Mouse (Mus musculus) hindbrain, postnatal 0 days (tissue): ENCODE results near the gene Arid5b. TPM values are rescaled to one million over a fixed set of nuclear protein-coding genes. Genes with fewer than 3 reads are reported as not detected.
A peak's percentile ranks its signal among the peaks of the same experiment; 100 is the strongest.

ENCODE experiments used
- ATAC-seq: fragments of 200-750 bp; cut with Nextera tagmentation; 2 replicates; pipeline ENCODE4 v1.8.0; 2017; ENCODE audit warnings: mild to moderate bottlenecking, moderate TSS enrichment, moderate library complexity
- DNase-seq: peaks from one replicate; pipeline ENCODE4 v3.0.0-alpha.2; 2015; ENCODE audit warnings: low spot score
- H3K27ac ChIP-seq: fragments of 300-500 bp; sonication (generic); 2 replicates; pipeline ENCODE4 v1.5.1; 2014; ENCODE audit warnings: mild to moderate bottlenecking
- H3K27me3 ChIP-seq: fragments of 300-500 bp; sonication (generic); 2 replicates; pipeline ENCODE4 v1.6.1; 2014; ENCODE audit warnings: low read length, mixed read lengths; ENCODE audit not compliant: insufficient read depth
- H3K36me3 ChIP-seq: fragments of 300-500 bp; sonication (generic); 2 replicates; pipeline ENCODE4 v1.6.1; 2014; ENCODE audit warnings: low read length, mixed read lengths; ENCODE audit not compliant: insufficient read depth
- H3K4me1 ChIP-seq: fragments of 300-500 bp; sonication (generic); 2 replicates; pipeline ENCODE4 v1.6.1; 2014; ENCODE audit warnings: antibody characterized with exemption, low read length, mixed read lengths; ENCODE audit not compliant: insufficient read depth
- H3K4me2 ChIP-seq: fragments of 300-500 bp; sonication (generic); 2 replicates; pipeline ENCODE4 v1.6.1; 2014; ENCODE audit warnings: low read depth, mild to moderate bottlenecking, low read length, moderate library complexity, mixed read lengths
- H3K4me3 ChIP-seq: fragments of 300-500 bp; sonication (generic); 2 replicates; pipeline ENCODE4 v1.5.1; 2014; ENCODE audit warnings: low read length
- H3K9ac ChIP-seq: fragments of 300-500 bp; sonication (generic); replicated peaks from 2 replicates; pipeline ENCODE4 v1.6.1; 2014; ENCODE audit warnings: mild to moderate bottlenecking, low read length, moderate library complexity, mixed read lengths
- H3K9me3 ChIP-seq: fragments of 300-500 bp; sonication (generic); 2 replicates; pipeline ENCODE4 v1.6.1; 2016; ENCODE audit warnings: low read length, mixed read lengths
- CTCF ChIP-seq: IDR thresholded peaks from 2 replicates; pipeline ENCODE4 v1.5.1; 2016; ENCODE audit warnings: antibody characterized with exemption, control low read depth, low read depth
- WGBS: fragments of 180-500 bp; shearing (Covaris S2); extraction: QIAGEN DNeasy Blood & Tissue Kit; methylation state at CpG from one replicate; pipeline ENCODE4 v1.1.7; 2014; 5-methylcytosine and 5-hydroxymethylcytosine counted together
- polyA plus RNA-seq: library from polyadenylated mRNA; unstranded; fragments of >200 nt; fragmentation: Nextera tagmentation; extraction: Ambion mirVana; gene quantifications from 2 replicates; pipeline ENCODE4 v1.2.1, GENCODE M21; 2015
- total RNA-seq: library from RNA; depleted of rRNA; stranded (reverse); fragments of >200 nt; gene quantifications from 2 replicates; pipeline ENCODE4 v1.2.3, GENCODE M21; 2014

Arid5b gene
- total and polyA plus RNA-seq, 2 experiments from 2014 or later = 13.1 to 13.8 TPM

- H3K36me3 ChIP-seq = no peaks in the 10 kb centered on the region
- DNase-seq (no peak), ATAC-seq (no peak)
- WGBS = 72% methylated on average over 6 of the region's 6 CpGs
- no peak overlapping the region for H3K4me3 ChIP-seq
- H3K27ac ChIP-seq = no peak overlapping the region
- no peaks in the 10 kb centered on the region for H3K27me3 ChIP-seq
- H3K4me2 ChIP-seq = no peak overlapping the region
- TF ChIP-seq CTCF = no peak
- H3K9me3 ChIP-seq = no peaks in the 10 kb centered on the region
- H3K9ac ChIP-seq = no peak overlapping the region
- peaks cover 4% of the 10 kb centered on the region; the same call in 1 of the 2 replicates for H3K4me1 ChIP-seq
Observed at GRCm38 (mm10) chr10:68168613-68169012, 109.9 kb downstream of the Arid5b start.

DNA sequence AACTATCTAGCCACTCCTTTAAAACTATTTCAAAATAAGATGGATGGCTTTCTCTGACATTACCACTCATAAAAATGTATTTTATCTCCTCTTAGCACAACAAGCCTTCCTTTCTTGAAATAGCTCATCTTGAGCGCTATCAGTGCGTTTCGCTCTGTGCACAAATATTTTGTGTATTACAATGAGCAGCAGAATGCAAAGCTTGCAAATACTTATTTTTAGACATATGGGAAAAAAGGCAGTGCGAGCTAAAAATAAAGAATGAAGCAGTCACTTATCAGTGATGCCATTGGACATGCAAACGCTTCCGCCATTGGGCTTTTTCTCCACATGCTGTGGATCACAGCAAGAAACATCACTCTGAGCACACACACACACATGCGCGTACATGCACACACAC, 110.4 kb downstream of the Arid5b start:
- Histone ChIP-seq H3K27me3 (no peaks in the 10 kb centered on the region), H3K9me3 (no peaks in the 10 kb centered on the region), H3K4me3 (no peak overlapping the region), H3K4me2 (no peak overlapping the region), H3K36me3 (no peaks in the 10 kb centered on the region), H3K4me1 (peaks cover 4% of the 10 kb centered on the region; the same call in 1 of the 2 replicates), H3K27ac (no peak overlapping the region), H3K9ac (no peak overlapping the region)
- ATAC-seq (no peak), DNase-seq (no peak)
- no peak for TF ChIP-seq CTCF
- WGBS = 84% methylated on average over 8 of the region's 8 CpGs

GRCm38 (mm10) chr10:68167118-68167517, 111.4 kb downstream of the Arid5b start:
- Histone ChIP-seq H3K9me3 (no peaks in the 10 kb centered on the region), H3K36me3 (no peaks in the 10 kb centered on the region), H3K9ac (no peak overlapping the region), H3K27me3 (no peaks in the 10 kb centered on the region), H3K4me2 (no peak overlapping the region), H3K27ac (no peak overlapping the region), H3K4me3 (no peak overlapping the region), H3K4me1 (peaks cover 4% of the 10 kb centered on the region; the same call in 1 of the 2 replicates)
- DNase-seq (no peak), ATAC-seq (no peak)
- 66% methylated on average over 4 of the region's 4 CpGs for WGBS
- TF ChIP-seq CTCF = no peak

- 78% methylated on average over 2 of the region's 2 CpGs for whole genome bisulfite sequencing
- H3K9me3 ChIP-seq = no peaks in the 10 kb centered on the region
- H3K27me3 ChIP-seq = no peaks in the 10 kb centered on the region
- no peak overlapping the region for H3K27ac ChIP-seq
- no peak for DNase-seq
- H3K4me1 ChIP-seq = peaks cover 4% of the 10 kb centered on the region; the same call in 1 of the 2 replicates
- no peak overlapping the region for H3K4me3 ChIP-seq
- ATAC-seq = no peak
- H3K36me3 ChIP-seq = no peaks in the 10 kb centered on the region
- H3K9ac ChIP-seq = no peak overlapping the region
- no peak overlapping the region for H3K4me2 ChIP-seq
- no peak for TF ChIP-seq CTCF
Observed at GRCm38 (mm10) chr10:68166695-68167086, 111.8 kb downstream of the Arid5b start.

DNA sequence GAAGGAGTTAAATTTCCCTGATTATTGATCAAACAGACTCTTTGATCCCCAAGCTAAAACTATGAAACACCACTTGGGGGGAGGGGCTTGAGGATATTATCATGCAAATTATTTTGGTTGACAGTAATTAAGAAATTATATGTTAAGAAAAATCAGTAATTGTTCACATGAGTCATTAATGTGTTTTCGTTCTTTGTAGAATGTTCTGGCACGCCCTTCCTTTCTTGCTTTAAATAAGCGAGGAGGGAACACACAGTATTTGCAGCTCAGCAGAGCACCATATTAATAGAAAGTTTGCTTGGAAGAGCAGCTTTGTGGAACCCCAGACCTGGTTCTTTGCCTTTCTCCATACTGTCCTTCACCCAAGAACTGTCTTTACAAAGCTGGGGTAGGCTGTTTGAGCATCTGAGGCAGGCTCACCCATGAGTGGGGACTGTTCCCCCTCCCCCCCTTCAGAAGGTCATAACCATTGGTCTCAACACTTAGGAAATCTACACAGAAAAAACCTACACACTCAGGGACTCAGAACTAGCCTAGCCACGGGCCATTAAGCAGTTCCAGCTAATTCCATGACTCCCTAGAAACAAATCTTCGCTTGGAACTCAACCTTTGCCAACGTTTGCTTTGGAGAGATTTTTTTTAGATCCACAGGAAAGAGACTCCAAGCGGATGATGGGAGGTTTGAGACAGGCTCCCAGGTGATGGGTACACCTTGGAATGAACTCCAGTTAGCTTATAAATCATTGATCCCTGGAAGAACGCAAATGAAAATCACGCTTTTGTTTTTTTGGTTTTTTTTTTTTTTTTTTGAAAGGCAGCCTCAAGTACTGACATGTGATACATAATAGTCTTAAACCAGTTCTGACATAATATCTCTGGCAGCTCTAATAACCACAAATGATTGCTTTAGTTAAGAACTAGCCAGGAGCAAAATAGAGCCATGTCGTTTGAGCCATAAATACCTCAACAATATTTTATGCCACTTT, 112.5 kb downstream of the Arid5b start:
- H3K27ac ChIP-seq = 0 out of 2 replicates have a peak overlapping the region, but pooled peaks have one; percentile 0
- no peak for DNase-seq
- no peak overlapping the region for H3K4me3 ChIP-seq
- H3K9ac ChIP-seq = no peak overlapping the region
- H3K4me2 ChIP-seq = no peak overlapping the region
- no peaks in the 10 kb centered on the region for H3K9me3 ChIP-seq
- H3K4me1 ChIP-seq = peaks cover 4% of the 10 kb centered on the region; the same call in 1 of the 2 replicates
- TF ChIP-seq CTCF = no peak
- no peaks in the 10 kb centered on the region for H3K36me3 ChIP-seq
- 50% methylated on average over 10 of the region's 10 CpGs for WGBS
- no peaks in the 10 kb centered on the region for H3K27me3 ChIP-seq
- no peak for ATAC-seq

DNA sequence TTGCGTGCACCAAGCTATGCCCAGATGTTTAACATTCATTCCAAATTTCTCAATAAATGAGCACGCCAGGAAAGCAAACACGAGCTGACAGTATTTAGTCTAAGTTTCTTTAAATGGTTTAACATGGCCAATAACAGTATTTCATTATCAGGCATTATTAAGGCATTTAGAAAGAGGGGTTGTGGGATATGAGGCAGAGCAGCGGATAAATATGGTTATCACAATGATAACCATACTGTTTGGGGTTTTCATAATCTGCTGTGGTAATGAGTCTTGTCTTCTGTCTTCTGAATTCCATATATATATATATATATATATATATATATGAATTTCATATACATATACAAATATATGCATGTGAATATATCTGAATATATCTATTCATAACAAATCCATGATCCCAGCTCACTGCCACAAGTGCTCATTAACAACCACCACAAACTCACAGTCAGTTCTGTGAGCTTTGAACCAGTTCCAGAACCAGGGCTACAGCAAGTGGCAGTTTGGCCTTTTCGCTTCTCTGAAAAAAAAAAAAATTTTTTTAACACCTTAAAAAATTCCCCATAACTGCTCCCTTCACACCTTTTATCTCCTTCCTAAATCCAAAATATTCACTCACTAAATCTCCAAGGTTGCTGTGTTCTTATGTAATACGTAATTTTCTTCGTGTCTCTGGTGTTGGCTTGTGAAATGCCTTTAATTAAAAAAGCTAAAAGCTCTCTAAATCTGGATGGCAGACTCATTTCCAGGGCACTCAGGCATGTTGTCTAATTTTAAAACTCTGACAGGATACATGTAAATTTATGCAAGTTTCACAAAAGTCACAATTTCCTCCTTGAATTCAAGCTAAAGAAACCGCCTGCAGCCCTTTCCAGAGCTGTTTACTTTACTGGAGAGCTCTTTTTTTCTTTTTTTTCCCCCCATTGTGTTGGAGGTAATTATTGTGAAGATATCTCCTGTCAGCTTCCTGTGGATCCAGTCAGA, 113.5 kb downstream of the Arid5b start:
- Histone ChIP-seq H3K4me2 (no peak overlapping the region), H3K4me1 (peaks cover 4% of the 10 kb centered on the region; the same call in 1 of the 2 replicates), H3K27ac (no peak overlapping the region), H3K9ac (no peak overlapping the region), H3K4me3 (no peak overlapping the region), H3K9me3 (no peaks in the 10 kb centered on the region), H3K36me3 (no peaks in the 10 kb centered on the region), H3K27me3 (no peaks in the 10 kb centered on the region)
- 68% methylated on average over 8 of the region's 8 CpGs for WGBS
- no peak for TF ChIP-seq CTCF
- DNase-seq = no peak
- ATAC-seq = no peak
